Mouse (Mus musculus) small intestine, adult 2 months (tissue): ENCODE results near the gene Mgat3. TPM values are rescaled to one million over a fixed set of nuclear protein-coding genes. Genes with fewer than 3 reads are reported as not detected.

Experiments used
- H3K27ac ChIP-seq: fragments of 200-500 bp; 2 replicates; pipeline ENCODE4 v1.5.1; 2012; ENCODE audit warnings: low read depth, low read length, control low read depth, inconsistent platforms; ENCODE audit not compliant: insufficient read depth
- H3K27me3 ChIP-seq: fragments of 200-500 bp; 2 replicates; pipeline ENCODE4 v1.6.1; 2012; ENCODE audit warnings: mild to moderate bottlenecking, moderate library complexity, low read length, inconsistent platforms; ENCODE audit not compliant: control insufficient read depth, insufficient read depth
- H3K36me3 ChIP-seq: fragments of 200-500 bp; 2 replicates; pipeline ENCODE4 v1.6.1; 2012; ENCODE audit warnings: mild to moderate bottlenecking, low read length, control low read depth, inconsistent platforms; ENCODE audit not compliant: control insufficient read depth, insufficient read depth
- H3K4me1 ChIP-seq: fragments of 200-500 bp; 2 replicates; pipeline ENCODE4 v1.6.1; 2012; ENCODE audit warnings: low read length, inconsistent platforms, mixed read lengths; ENCODE audit not compliant: control insufficient read depth, insufficient read depth, insufficient read length
- H3K4me3 ChIP-seq: fragments of 200-500 bp; 2 replicates; pipeline ENCODE4 v1.5.1; 2012; ENCODE audit warnings: low read depth, mild to moderate bottlenecking, control low read depth, inconsistent platforms, low read length, moderate library complexity
- CTCF ChIP-seq: fragments of 200-500 bp; IDR thresholded peaks from 2 replicates; pipeline ENCODE4 v1.5.1; 2012; ENCODE audit warnings: low read depth, mild to moderate bottlenecking, control low read depth, inconsistent platforms, low read length, moderate library complexity, mixed read lengths; ENCODE audit not compliant: insufficient replicate concordance, insufficient read length; ENCODE audit errors: extremely low read depth
- POLR2A ChIP-seq: fragments of 200-500 bp; IDR thresholded peaks from 2 replicates; pipeline ENCODE4 v1.6.1; 2012; ENCODE audit warnings: low read depth, mild to moderate bottlenecking, control low read depth, inconsistent platforms, low read length, moderate library complexity
- WGBS: fragments of 180-500 bp; shearing (Covaris S2); methylation state at CpG from one replicate; pipeline ENCODE4 v1.1.7; 2018; 5-methylcytosine and 5-hydroxymethylcytosine counted together
- polyA plus RNA-seq: library from polyadenylated mRNA; depleted of rRNA; stranded (reverse); fragments of >200 nt; gene quantifications from 2 replicates; pipeline ENCODE4 v1.2.3, GENCODE M21; 2012

Mgat3 gene
- polyA plus RNA-seq, 1 experiment: 62.6 TPM

DNA sequence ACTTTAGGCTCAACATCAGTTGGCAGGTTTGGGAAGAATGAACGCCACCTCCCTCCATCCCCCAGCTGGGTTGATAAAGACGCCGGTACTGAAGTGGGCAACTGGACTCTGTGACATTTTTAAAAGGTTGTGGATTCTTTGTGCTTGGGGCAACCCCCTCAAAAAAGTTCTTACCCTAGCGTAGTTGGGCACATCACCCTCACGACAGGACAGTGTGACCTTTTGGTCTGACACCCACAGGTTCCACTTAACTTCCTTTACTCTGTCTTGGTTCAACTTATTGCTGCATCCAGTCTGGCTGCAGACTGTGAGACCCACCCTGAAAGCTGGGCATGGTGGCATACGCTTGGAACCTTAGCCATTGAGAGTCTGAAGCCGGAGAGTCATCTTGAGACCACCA, 50.2 kb downstream of the Mgat3 start:
- WGBS: 90% methylated on average over 7 of the region's 7 CpGs
- Histone ChIP-seq H3K27me3 (no peaks in the 10 kb centered on the region), H3K36me3 (no peaks in the 10 kb centered on the region), H3K4me1 (peaks cover 7% of the 10 kb centered on the region), H3K4me3 (no peak overlapping the region), H3K27ac (no peak overlapping the region)
- TF ChIP-seq POLR2A: no peak
- TF ChIP-seq CTCF: no peak

DNA sequence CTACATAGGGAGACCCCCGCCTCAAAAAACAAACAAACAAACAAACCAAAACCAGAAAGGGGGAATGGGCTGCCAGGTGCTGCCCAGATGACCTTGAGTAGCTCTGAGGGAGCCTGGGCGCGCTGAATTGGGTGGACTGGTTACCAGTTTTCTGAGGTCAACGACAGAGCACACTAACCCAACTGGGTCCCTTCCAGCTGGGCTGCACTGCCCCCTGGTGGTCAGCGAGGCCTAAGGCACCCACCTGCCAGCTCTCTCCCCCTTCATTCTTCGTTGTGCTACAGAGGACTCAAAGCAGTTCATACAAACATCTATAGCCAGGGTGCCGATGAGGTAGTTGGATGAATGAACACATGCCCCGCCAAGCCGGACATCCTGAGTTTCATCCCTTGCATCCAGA, 51.7 kb downstream of the Mgat3 start:
- Histone ChIP-seq H3K4me3 (no peak overlapping the region), H3K27ac (no peak overlapping the region), H3K27me3 (no peaks in the 10 kb centered on the region), H3K36me3 (no peaks in the 10 kb centered on the region), H3K4me1 (peaks cover 2% of the 10 kb centered on the region; the same call in 1 of the 2 replicates)
- TF ChIP-seq POLR2A (no peak), CTCF (peak; percentile 95)
- 15% methylated on average over 9 of the region's 9 CpGs for WGBS

DNA sequence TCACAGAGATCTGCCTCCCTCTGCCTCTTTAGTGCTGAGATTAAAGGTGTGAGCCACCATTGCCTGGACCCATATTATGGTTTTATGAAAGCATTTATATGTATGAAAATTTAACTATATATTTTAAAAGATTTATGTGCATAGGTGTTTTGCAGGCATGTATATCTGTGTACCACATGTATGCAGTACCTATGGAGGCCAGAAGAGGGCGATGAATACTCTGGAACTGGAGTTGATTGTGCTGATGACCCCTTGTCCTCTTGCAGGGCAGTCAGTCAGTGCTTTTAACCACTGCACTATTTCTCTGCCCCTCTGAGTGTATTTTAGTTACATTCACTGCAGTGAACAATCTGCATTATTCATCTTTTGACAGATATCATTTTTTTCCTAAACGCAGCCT, 52.3 kb downstream of the Mgat3 start:
- H3K4me3 ChIP-seq: no peak overlapping the region
- no peaks in the 10 kb centered on the region for H3K27me3 ChIP-seq
- TF ChIP-seq POLR2A (no peak), CTCF (peak; percentile 28; the same call in 1 of the 2 replicates)
- H3K36me3 ChIP-seq: no peaks in the 10 kb centered on the region
- WGBS: 46% methylated on average over 2 of the region's 2 CpGs
- H3K27ac ChIP-seq: no peak overlapping the region
- peaks cover 2% of the 10 kb centered on the region; the same call in 1 of the 2 replicates for H3K4me1 ChIP-seq

DNA sequence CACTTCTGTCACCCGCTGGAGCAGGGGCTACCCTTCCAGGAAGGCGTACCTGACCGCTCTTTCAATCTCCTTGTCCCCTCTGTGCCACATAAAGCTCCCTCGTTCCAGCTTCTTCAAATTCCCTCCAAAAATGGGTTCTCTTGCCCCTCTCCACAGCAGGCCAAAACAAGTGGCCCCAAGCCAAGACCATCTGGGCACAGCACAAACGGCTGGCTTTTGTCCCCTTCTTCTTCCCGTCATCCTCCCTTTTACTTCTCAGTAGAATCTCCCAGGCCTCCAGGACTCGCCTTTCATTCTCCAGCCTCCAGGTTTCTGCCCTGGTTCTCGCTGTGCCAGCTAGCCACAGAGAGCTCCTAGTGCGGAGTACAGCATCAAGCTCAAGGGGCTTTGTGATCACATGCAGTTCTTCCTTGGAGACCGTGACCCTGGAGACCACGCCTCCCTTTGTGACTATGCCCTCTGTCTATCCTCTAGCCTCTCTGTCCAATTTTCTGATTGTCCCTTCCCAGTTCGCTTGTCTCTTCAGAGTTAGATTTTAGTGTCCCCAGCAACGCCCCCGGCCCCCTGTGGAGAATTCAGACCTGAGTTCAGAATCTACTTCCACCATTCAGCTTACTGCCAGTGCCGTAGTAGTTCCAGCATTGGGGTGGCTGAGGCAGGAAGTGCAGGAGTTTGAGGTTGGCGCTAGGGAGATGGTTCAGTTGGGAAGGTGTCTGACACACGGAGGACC, 54.7 kb downstream of the Mgat3 start:
- Histone ChIP-seq H3K4me3 (no peak overlapping the region), H3K36me3 (no peaks in the 10 kb centered on the region), H3K27ac (no peak overlapping the region), H3K4me1 (peaks cover 2% of the 10 kb centered on the region; the same call in 1 of the 2 replicates), H3K27me3 (no peaks in the 10 kb centered on the region)
- 82% methylated on average over 17 of the region's 17 CpGs for WGBS
- TF ChIP-seq POLR2A (no peak), CTCF (no peak)

DNA sequence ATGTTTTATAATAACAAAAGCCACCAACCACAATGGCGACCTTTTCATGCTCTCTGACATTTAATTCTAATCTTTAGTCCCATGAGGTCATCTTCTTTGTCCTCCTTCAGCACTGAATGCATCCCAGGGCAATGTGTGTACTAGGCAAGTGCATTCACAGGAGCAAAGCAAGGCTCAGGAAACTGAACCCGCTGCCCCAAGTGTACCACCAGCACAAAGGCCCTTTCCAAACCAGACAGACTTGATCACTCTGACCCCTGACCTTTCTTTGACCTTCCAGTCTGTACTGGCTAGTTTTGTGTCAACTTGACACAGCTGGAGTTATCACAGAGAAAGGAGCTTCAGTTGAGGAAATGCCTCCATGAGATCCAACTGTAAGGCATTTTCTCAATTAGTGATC, 58.8 kb downstream of the Mgat3 start:
- no peaks in the 10 kb centered on the region for H3K27me3 ChIP-seq
- peaks cover 17% of the 10 kb centered on the region for H3K36me3 ChIP-seq
- no peak overlapping the region for H3K27ac ChIP-seq
- peaks cover 2% of the 10 kb centered on the region; the same call in 1 of the 2 replicates for H3K4me1 ChIP-seq
- no peak for TF ChIP-seq POLR2A
- WGBS: 85% methylated on average over 2 of the region's 2 CpGs
- H3K4me3 ChIP-seq: no peak overlapping the region

DNA sequence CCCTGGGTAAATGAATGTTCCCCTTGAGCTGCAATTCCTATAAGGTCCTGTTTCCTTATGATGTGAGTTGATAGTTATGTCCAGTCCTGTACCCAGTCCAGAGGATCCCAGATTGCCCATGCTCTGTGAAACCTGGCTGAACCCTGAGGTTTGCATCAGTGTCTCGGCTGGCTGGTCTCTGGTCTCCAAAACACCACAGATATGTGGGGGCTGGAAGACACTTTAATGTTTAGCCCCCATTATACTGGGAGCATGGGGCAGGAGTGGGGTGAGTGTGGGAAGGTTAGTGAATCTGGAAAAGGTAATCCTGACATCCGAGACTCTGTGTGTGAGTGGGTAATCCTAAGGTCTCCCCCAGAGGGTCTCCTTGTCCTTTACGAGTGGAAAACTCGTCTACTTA, 59.5 kb downstream of the Mgat3 start:
- WGBS: 82% methylated on average over 4 of the region's 4 CpGs
- Histone ChIP-seq H3K4me1 (peaks cover 2% of the 10 kb centered on the region; the same call in 1 of the 2 replicates), H3K36me3 (peaks cover 20% of the 10 kb centered on the region), H3K27ac (0 out of 2 replicates have a peak overlapping the region, but pooled peaks have one; percentile 72), H3K27me3 (no peaks in the 10 kb centered on the region), H3K4me3 (no peak overlapping the region)
- TF ChIP-seq POLR2A: no peak
- no peak for TF ChIP-seq CTCF

DNA sequence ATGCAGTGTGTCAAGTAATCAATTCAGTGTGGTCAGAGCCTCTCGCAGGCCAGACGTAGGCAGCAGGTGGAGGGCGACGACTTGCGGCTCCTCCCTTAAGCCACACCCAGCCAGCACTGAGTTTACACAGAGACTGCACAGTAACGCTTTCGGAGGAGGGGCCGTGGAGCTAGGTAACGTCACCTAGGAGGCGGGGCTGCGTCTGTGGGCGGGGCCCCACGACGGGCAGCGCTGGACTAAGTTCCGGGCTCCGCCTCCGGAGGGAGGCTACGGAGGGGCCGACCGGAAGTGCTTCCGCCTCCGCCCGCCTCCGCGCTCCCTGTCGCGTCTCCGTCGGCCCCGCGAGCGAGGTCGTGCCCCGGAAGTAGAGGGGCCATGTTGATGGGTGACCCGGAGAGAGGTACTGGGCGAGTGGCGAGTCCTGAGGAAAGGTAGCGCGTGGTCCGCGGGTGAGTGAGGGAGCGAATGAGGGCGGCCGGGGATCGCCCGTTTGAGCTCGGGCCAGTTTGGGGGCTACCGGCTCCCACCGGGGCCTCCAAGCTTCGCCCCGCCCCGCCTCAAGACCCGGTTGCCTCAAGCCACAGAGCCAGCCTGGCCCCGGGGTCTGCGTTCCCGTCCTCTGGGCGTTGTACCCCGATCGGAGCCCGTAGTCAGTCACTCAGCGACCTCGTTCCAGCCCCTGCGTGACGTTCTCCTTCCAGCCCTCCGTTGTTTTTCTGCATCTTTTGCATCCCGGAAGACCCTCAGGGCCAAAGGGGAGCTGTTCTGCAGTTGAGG, 60.4 kb downstream of the Mgat3 start, which contains the start of gene Mief1:
TSS of gene Mief1 (plus strand) at position 286 of the 777 bp plus-strand sequence.
- Histone ChIP-seq H3K36me3 (peaks cover 28% of the 10 kb centered on the region), H3K4me1 (peaks cover 2% of the 10 kb centered on the region; the same call in 1 of the 2 replicates), H3K4me3 (peak within 1 kb of the TSS; percentile 96), H3K27me3 (no peaks in the 10 kb centered on the region), H3K27ac (peak within 1 kb of the TSS; percentile 72)
- under 1% methylated on average over 66 of the region's 67 CpGs for WGBS
- TF ChIP-seq POLR2A: no peak; the same call in 1 of the 2 replicates
- TF ChIP-seq CTCF: no peak
